Mouse (Mus musculus): ENCODE measurements at regions not wholly inside any gene's neighbourhood (a gene's known extent, or its start where the extent isn't known, plus 50 kb on each side); places are given as distances from the start of the nearest gene placed in this dataset.

- no peaks in the 10 kb centered on the region for H3K9me3 ChIP-seq (ENCODE audit: control insufficient read depth, insufficient read depth, low read depth, low read length)
- H3K4me3 ChIP-seq (ENCODE audit: insufficient read depth in 1 of 2, low read depth in 1 of 2, low read length in 2 of 2, poor library complexity in 1 of 2, severe bottlenecking in 1 of 2): no peak overlapping the region
- no peaks in the 10 kb centered on the region for H3K36me3 ChIP-seq (ENCODE audit: control insufficient read depth, insufficient read depth, low read length, poor library complexity, severe bottlenecking)
- no peak for DNase-seq (ENCODE audit: low read depth, low spot score)
- H3K27ac ChIP-seq (ENCODE audit: insufficient read depth, low read depth, low read length, poor library complexity, severe bottlenecking): no peak overlapping the region
- TF ChIP-seq HCFC1 (IDR thresholded peaks at IDR 0.05; ENCODE audit: borderline replicate concordance, insufficient read depth, low read length) (no peak), ZC3H11A (IDR thresholded peaks at IDR 0.05; ENCODE audit: borderline replicate concordance, low read depth, low read length) (no peak), CHD2 (IDR thresholded peaks at IDR 0.05; ENCODE audit: low read depth, low read length) (no peak), ZNF384 (IDR thresholded peaks at IDR 0.05; ENCODE audit: low read depth, low read length) (no peak), MAFK (IDR thresholded peaks at IDR 0.05; ENCODE audit: insufficient read depth, low read depth, low read length) (no peak)
- H3K4me1 ChIP-seq (ENCODE audit: control insufficient read depth in 2 of 2, insufficient read depth in 2 of 2, low read length in 2 of 2, poor library complexity in 1 of 2): no peaks in the 10 kb centered on the region
- in situ Hi-C loops (cut with MboI; ENCODE audit: low sequenced_read_pairs in 2 of 2, unreplicated experiment in 2 of 2): no loop called here
- H3K9ac ChIP-seq (ENCODE audit: insufficient read depth, low read depth, low read length, poor library complexity, severe bottlenecking): no peak overlapping the region
Measured at GRCm38 (mm10) chr11:25528056-25528455, 682.5 kb downstream of the 5730522E02Rik start.

GRCm38 (mm10) chr11:25518903-25519302, 691.7 kb downstream of the 5730522E02Rik start:
- Histone ChIP-seq H3K27ac (ENCODE audit: insufficient read depth, low read depth, low read length, poor library complexity, severe bottlenecking) (no peak overlapping the region), H3K9me3 (ENCODE audit: control insufficient read depth, insufficient read depth, low read depth, low read length) (no peaks in the 10 kb centered on the region), H3K4me3 (ENCODE audit: insufficient read depth in 1 of 2, low read depth in 1 of 2, low read length in 2 of 2, poor library complexity in 1 of 2, severe bottlenecking in 1 of 2) (no peak overlapping the region), H3K4me1 (ENCODE audit: control insufficient read depth in 2 of 2, insufficient read depth in 2 of 2, low read length in 2 of 2, poor library complexity in 1 of 2) (no peaks in the 10 kb centered on the region), H3K9ac (ENCODE audit: insufficient read depth, low read depth, low read length, poor library complexity, severe bottlenecking) (no peak overlapping the region), H3K36me3 (ENCODE audit: control insufficient read depth, insufficient read depth, low read length, poor library complexity, severe bottlenecking) (no peaks in the 10 kb centered on the region)
- no peak for TF ChIP-seq ZC3H11A (IDR thresholded peaks at IDR 0.05; ENCODE audit: borderline replicate concordance, low read depth, low read length)
- TF ChIP-seq MAFK (IDR thresholded peaks at IDR 0.05; ENCODE audit: insufficient read depth, low read depth, low read length): no peak
- TF ChIP-seq ZNF384 (IDR thresholded peaks at IDR 0.05; ENCODE audit: low read depth, low read length): no peak
- TF ChIP-seq CHD2 (IDR thresholded peaks at IDR 0.05; ENCODE audit: low read depth, low read length): no peak
- no peak for TF ChIP-seq HCFC1 (IDR thresholded peaks at IDR 0.05; ENCODE audit: borderline replicate concordance, insufficient read depth, low read length)
- no peak for DNase-seq (ENCODE audit: low read depth, low spot score)
- in situ Hi-C loops (cut with MboI; ENCODE audit: low sequenced_read_pairs in 2 of 2, unreplicated experiment in 2 of 2): no loop called here

- H3K27ac ChIP-seq (ENCODE audit: insufficient read depth, low read depth, low read length, poor library complexity, severe bottlenecking): no peak overlapping the region
- DNase-seq (ENCODE audit: low read depth, low spot score): no peak
- TF ChIP-seq CHD2 (IDR thresholded peaks at IDR 0.05; ENCODE audit: low read depth, low read length) (no peak), ZC3H11A (IDR thresholded peaks at IDR 0.05; ENCODE audit: borderline replicate concordance, low read depth, low read length) (no peak), ZNF384 (IDR thresholded peaks at IDR 0.05; ENCODE audit: low read depth, low read length) (no peak), MAFK (IDR thresholded peaks at IDR 0.05; ENCODE audit: insufficient read depth, low read depth, low read length) (no peak), HCFC1 (IDR thresholded peaks at IDR 0.05; ENCODE audit: borderline replicate concordance, insufficient read depth, low read length) (no peak)
- no peaks in the 10 kb centered on the region for H3K36me3 ChIP-seq (ENCODE audit: control insufficient read depth, insufficient read depth, low read length, poor library complexity, severe bottlenecking)
- in situ Hi-C loops (cut with MboI; ENCODE audit: low sequenced_read_pairs in 2 of 2, unreplicated experiment in 2 of 2): no loop called here
- H3K4me3 ChIP-seq (ENCODE audit: insufficient read depth in 1 of 2, low read depth in 1 of 2, low read length in 2 of 2, poor library complexity in 1 of 2, severe bottlenecking in 1 of 2): no peak overlapping the region
- H3K9me3 ChIP-seq (ENCODE audit: control insufficient read depth, insufficient read depth, low read depth, low read length): no peaks in the 10 kb centered on the region
- H3K4me1 ChIP-seq (ENCODE audit: control insufficient read depth in 2 of 2, insufficient read depth in 2 of 2, low read length in 2 of 2, poor library complexity in 1 of 2): no peaks in the 10 kb centered on the region
- H3K9ac ChIP-seq (ENCODE audit: insufficient read depth, low read depth, low read length, poor library complexity, severe bottlenecking): no peak overlapping the region
Measured at GRCm38 (mm10) chr11:25518131-25518530, 692.4 kb downstream of the 5730522E02Rik start.

GRCm38 (mm10) chr11:25505500-25505899, 705.1 kb downstream of the 5730522E02Rik start:
- no peaks in the 10 kb centered on the region for H3K4me1 ChIP-seq (ENCODE audit: control insufficient read depth in 2 of 2, insufficient read depth in 2 of 2, low read length in 2 of 2, poor library complexity in 1 of 2)
- H3K27ac ChIP-seq (ENCODE audit: insufficient read depth, low read depth, low read length, poor library complexity, severe bottlenecking): no peak overlapping the region
- no peak overlapping the region for H3K9ac ChIP-seq (ENCODE audit: insufficient read depth, low read depth, low read length, poor library complexity, severe bottlenecking)
- DNase-seq (ENCODE audit: low read depth, low spot score): no peak
- H3K36me3 ChIP-seq (ENCODE audit: control insufficient read depth, insufficient read depth, low read length, poor library complexity, severe bottlenecking): no peaks in the 10 kb centered on the region
- in situ Hi-C loops (cut with MboI; ENCODE audit: low sequenced_read_pairs in 2 of 2, unreplicated experiment in 2 of 2): no loop called here
- no peaks in the 10 kb centered on the region for H3K9me3 ChIP-seq (ENCODE audit: control insufficient read depth, insufficient read depth, low read depth, low read length)
- no peak overlapping the region for H3K4me3 ChIP-seq (ENCODE audit: insufficient read depth in 1 of 2, low read depth in 1 of 2, low read length in 2 of 2, poor library complexity in 1 of 2, severe bottlenecking in 1 of 2)
- TF ChIP-seq MAFK (IDR thresholded peaks at IDR 0.05; ENCODE audit: insufficient read depth, low read depth, low read length) (no peak), CHD2 (IDR thresholded peaks at IDR 0.05; ENCODE audit: low read depth, low read length) (no peak), ZNF384 (IDR thresholded peaks at IDR 0.05; ENCODE audit: low read depth, low read length) (no peak), ZC3H11A (IDR thresholded peaks at IDR 0.05; ENCODE audit: borderline replicate concordance, low read depth, low read length) (no peak), HCFC1 (IDR thresholded peaks at IDR 0.05; ENCODE audit: borderline replicate concordance, insufficient read depth, low read length) (no peak)

Data from ES-E14 (cell line).